Mouse (Mus musculus) lung, postnatal 0 days (tissue): ENCODE data around the gene Iqub. TPM values are rescaled to one million over a fixed set of nuclear protein-coding genes. Genes with fewer than 3 reads are reported as not detected.

Source experiments
- ATAC-seq: fragments of 200-750 bp; cut with Nextera tagmentation; 2 replicates; pipeline ENCODE4 v1.8.0; 2017; ENCODE audit warnings: moderate library complexity
- DNase-seq: peaks from one replicate; pipeline ENCODE4 v3.0.0-alpha.2; 2016; ENCODE audit warnings: low spot score
- H3K27ac ChIP-seq: fragments of 300-500 bp; sonication (generic); 2 replicates; pipeline ENCODE4 v1.5.1; 2014; ENCODE audit warnings: antibody characterized with exemption, mild to moderate bottlenecking, low read length, mixed read lengths
- H3K27me3 ChIP-seq: fragments of 300-500 bp; sonication (generic); replicated peaks from 2 replicates; pipeline ENCODE4 v1.6.1; 2014; ENCODE audit warnings: low read length, mixed read lengths; ENCODE audit not compliant: insufficient read depth
- H3K36me3 ChIP-seq: fragments of 300-500 bp; sonication (generic); 2 replicates; pipeline ENCODE4 v1.6.1; 2014; ENCODE audit warnings: low read length, mixed read lengths; ENCODE audit not compliant: insufficient read depth
- H3K4me1 ChIP-seq: fragments of 300-500 bp; sonication (generic); 2 replicates; pipeline ENCODE4 v1.6.1; 2014; ENCODE audit warnings: antibody characterized with exemption, low read depth, low read length, mixed read lengths; ENCODE audit not compliant: insufficient read depth
- H3K4me2 ChIP-seq: fragments of 300-500 bp; sonication (generic); replicated peaks from 2 replicates; pipeline ENCODE4 v1.6.1; 2014; ENCODE audit warnings: low read depth, mild to moderate bottlenecking, low read length, moderate library complexity, mixed read lengths
- H3K4me3 ChIP-seq: fragments of 300-500 bp; sonication (generic); 2 replicates; pipeline ENCODE4 v1.5.1; 2014; ENCODE audit warnings: low read depth, low read length
- H3K9ac ChIP-seq: fragments of 300-500 bp; sonication (generic); replicated peaks from 2 replicates; pipeline ENCODE4 v1.6.1; 2014; ENCODE audit warnings: low read depth, mild to moderate bottlenecking
- H3K9me3 ChIP-seq: fragments of 300-500 bp; sonication (generic); 2 replicates; pipeline ENCODE4 v1.6.1; 2016; ENCODE audit warnings: low read length, mixed read lengths
- CTCF ChIP-seq: IDR thresholded peaks from 2 replicates; pipeline ENCODE4 v1.5.1; 2016; ENCODE audit warnings: antibody characterized with exemption, mild to moderate bottlenecking
- EP300 ChIP-seq: IDR thresholded peaks from 2 replicates; pipeline ENCODE4 v1.6.1; 2016; ENCODE audit warnings: antibody characterized with exemption, mild to moderate bottlenecking, control low read depth
- WGBS: fragments of 180-500 bp; shearing (Covaris S2); extraction: QIAGEN DNeasy Blood & Tissue Kit; methylation state at CpG from one replicate; pipeline ENCODE4 v1.1.7; 2014; 5-methylcytosine and 5-hydroxymethylcytosine counted together
- polyA plus RNA-seq: library from polyadenylated mRNA; unstranded; fragments of >200 nt; fragmentation: Nextera tagmentation; extraction: Ambion mirVana; gene quantifications from 2 replicates; pipeline ENCODE4 v1.2.1, GENCODE M21; 2015

The Iqub gene
- polyA plus RNA-seq, 1 experiment from 2014 or later, result 1.9 TPM

GRCm38 (mm10) chr6:24451026-24451821, 63.6 kb downstream of the Iqub start:
- H3K4me1 ChIP-seq, result no peaks in the 10 kb centered on the region
- no peak overlapping the region for H3K4me3 ChIP-seq
- 46% methylated on average over 22 of the region's 22 CpGs for WGBS
- no peaks in the 10 kb centered on the region for H3K27me3 ChIP-seq
- H3K9me3 ChIP-seq, result no peaks in the 10 kb centered on the region
- ATAC-seq, result no peak
- H3K4me2 ChIP-seq, result no peak overlapping the region
- H3K27ac ChIP-seq, result no peak overlapping the region
- TF ChIP-seq CTCF, result no peak
- TF ChIP-seq EP300, result no peak
- H3K9ac ChIP-seq, result no peak overlapping the region
- DNase-seq, result no peak
- H3K36me3 ChIP-seq, result no peaks in the 10 kb centered on the region

GRCm38 (mm10) chr6:24450241-24450640, 64.6 kb downstream of the Iqub start:
- Histone ChIP-seq H3K4me2 (no peak overlapping the region), H3K36me3 (no peaks in the 10 kb centered on the region), H3K9me3 (no peaks in the 10 kb centered on the region), H3K9ac (no peak overlapping the region), H3K27ac (no peak overlapping the region), H3K4me3 (no peak overlapping the region), H3K4me1 (no peaks in the 10 kb centered on the region), H3K27me3 (no peaks in the 10 kb centered on the region)
- no peak for ATAC-seq
- no peak for DNase-seq
- no peak for TF ChIP-seq CTCF
- WGBS, result 91% methylated on average over 6 of the region's 6 CpGs

- H3K4me3 ChIP-seq, result no peak overlapping the region
- 80% methylated on average over 11 of the region's 11 CpGs for WGBS
- H3K4me2 ChIP-seq, result no peak overlapping the region
- no peaks in the 10 kb centered on the region for H3K27me3 ChIP-seq
- TF ChIP-seq CTCF (no peak), EP300 (no peak)
- H3K9me3 ChIP-seq, result no peaks in the 10 kb centered on the region
- DNase-seq, result no peak
- no peak for ATAC-seq
- H3K27ac ChIP-seq, result no peak overlapping the region
- no peak overlapping the region for H3K9ac ChIP-seq
- H3K36me3 ChIP-seq, result no peaks in the 10 kb centered on the region
- H3K4me1 ChIP-seq, result no peaks in the 10 kb centered on the region
Observed at GRCm38 (mm10) chr6:24416056-24416455, 98.8 kb downstream of the Iqub start.

- H3K4me3 ChIP-seq, result no peak overlapping the region
- H3K4me1 ChIP-seq, result no peaks in the 10 kb centered on the region
- H3K9me3 ChIP-seq, result no peaks in the 10 kb centered on the region
- no peak for ATAC-seq
- TF ChIP-seq CTCF (no peak), EP300 (no peak)
- no peaks in the 10 kb centered on the region for H3K27me3 ChIP-seq
- DNase-seq, result no peak
- no peaks in the 10 kb centered on the region for H3K36me3 ChIP-seq
- no peak overlapping the region for H3K27ac ChIP-seq
- WGBS, result 74% methylated on average over 1 of the region's 1 CpGs
- no peak overlapping the region for H3K9ac ChIP-seq
- H3K4me2 ChIP-seq, result no peak overlapping the region
Observed at GRCm38 (mm10) chr6:24415500-24415899, 99.4 kb downstream of the Iqub start.

- 69% methylated on average over 11 of the region's 11 CpGs for WGBS
- no peak overlapping the region for H3K4me3 ChIP-seq
- no peak for TF ChIP-seq EP300
- no peak for TF ChIP-seq CTCF
- no peak for ATAC-seq
- no peaks in the 10 kb centered on the region for H3K4me1 ChIP-seq
- no peaks in the 10 kb centered on the region for H3K9me3 ChIP-seq
- H3K27me3 ChIP-seq, result no peaks in the 10 kb centered on the region
- peak; percentile 5 for DNase-seq
- no peak overlapping the region for H3K9ac ChIP-seq
- no peak overlapping the region for H3K27ac ChIP-seq
- H3K4me2 ChIP-seq, result no peak overlapping the region
- H3K36me3 ChIP-seq, result no peaks in the 10 kb centered on the region
Observed at GRCm38 (mm10) chr6:24408573-24409427, 106.1 kb downstream of the Iqub start.

GRCm38 (mm10) chr6:24407743-24408142, 107.1 kb downstream of the Iqub start:
- Histone ChIP-seq H3K4me2 (no peak overlapping the region), H3K27ac (no peak overlapping the region), H3K4me3 (no peak overlapping the region), H3K9ac (no peak overlapping the region), H3K27me3 (no peaks in the 10 kb centered on the region), H3K36me3 (no peaks in the 10 kb centered on the region), H3K4me1 (no peaks in the 10 kb centered on the region), H3K9me3 (no peaks in the 10 kb centered on the region)
- no peak for TF ChIP-seq EP300
- TF ChIP-seq CTCF, result no peak
- DNase-seq (no peak), ATAC-seq (no peak)
- 57% methylated on average over 3 of the region's 3 CpGs for WGBS
